Mouse (Mus musculus) MEL-GATA-1-ER (cell line): ENCODE results near the gene Il27ra.

ENCODE experiments used
- DNase-seq: peaks from one replicate; pipeline ENCODE4 v3.0.0-alpha.2; 2012; ENCODE audit warnings: low read depth; ENCODE audit errors: extremely low read depth

Il27ra gene

GRCm38 (mm10) chr8:84065457-84066072 is 23.2 kb upstream of the Il27ra start:
- DNase-seq = no peak

GRCm38 (mm10) chr8:84065037-84065436 is 22.6 kb upstream of the Il27ra start, which contains the start of gene Gm10643:
Gene Gm10643, minus strand, starts transcription at chr8:84065137.
- DNase-seq = no peak

- no peak for DNase-seq
Measured at GRCm38 (mm10) chr8:84063861-84064610, 21.6 kb upstream of the Il27ra start.

DNA sequence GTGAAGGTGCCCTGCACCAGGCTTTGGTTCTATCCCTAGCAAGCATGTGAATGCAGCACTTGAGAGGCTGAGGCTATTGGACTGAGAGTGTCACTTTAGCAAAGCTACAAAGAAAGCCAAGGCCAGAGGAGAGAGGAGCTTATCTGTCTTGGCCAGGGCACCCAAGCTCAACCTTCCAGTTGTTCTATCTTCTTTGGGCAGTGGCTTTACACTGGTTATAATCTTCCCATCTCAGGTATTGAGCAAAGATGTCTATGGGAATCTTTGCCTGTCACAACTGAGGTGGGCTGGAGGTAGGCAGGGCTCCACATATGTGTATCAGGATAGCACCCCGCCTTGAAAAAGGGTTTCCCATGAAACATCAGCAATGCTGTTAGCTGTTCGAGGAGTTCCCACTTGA is 17.9 kb upstream of the Il27ra start:
- no peak for DNase-seq

- no peak for DNase-seq
Measured at GRCm38 (mm10) chr8:84059226-84059625, 16.8 kb upstream of the Il27ra start.

- no peak for DNase-seq
Measured at GRCm38 (mm10) chr8:84057827-84058226, 15.4 kb upstream of the Il27ra start.

- DNase-seq = no peak
Measured at GRCm38 (mm10) chr8:84053229-84053628, 10.8 kb upstream of the Il27ra start.

- peak; percentile 75 for DNase-seq
Measured at GRCm38 (mm10) chr8:84052746-84053145, 10.4 kb upstream of the Il27ra start.

DNA sequence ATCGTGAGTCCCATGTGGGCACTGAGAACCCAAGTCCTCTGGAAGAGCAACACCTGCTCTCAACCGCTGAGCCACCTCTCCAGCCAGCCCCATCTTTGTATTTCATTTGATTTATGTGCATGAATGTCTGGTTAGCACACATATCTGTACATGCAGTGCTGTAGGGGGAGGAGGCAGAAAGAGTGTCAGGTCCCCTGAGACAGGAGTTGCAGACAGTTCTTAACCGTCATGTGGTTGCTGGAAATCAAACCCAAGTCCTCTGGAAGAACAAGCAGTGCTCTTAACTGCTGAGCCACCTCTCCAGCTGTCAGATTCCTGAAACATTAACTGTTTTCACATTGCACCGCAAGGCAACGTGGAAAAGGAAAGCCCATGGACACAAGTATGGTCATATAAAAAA is 5.8 kb upstream of the Il27ra start:
- no peak for DNase-seq

GRCm38 (mm10) chr8:84046505-84046904 is 4.1 kb upstream of the Il27ra start:
- DNase-seq = no peak

DNA sequence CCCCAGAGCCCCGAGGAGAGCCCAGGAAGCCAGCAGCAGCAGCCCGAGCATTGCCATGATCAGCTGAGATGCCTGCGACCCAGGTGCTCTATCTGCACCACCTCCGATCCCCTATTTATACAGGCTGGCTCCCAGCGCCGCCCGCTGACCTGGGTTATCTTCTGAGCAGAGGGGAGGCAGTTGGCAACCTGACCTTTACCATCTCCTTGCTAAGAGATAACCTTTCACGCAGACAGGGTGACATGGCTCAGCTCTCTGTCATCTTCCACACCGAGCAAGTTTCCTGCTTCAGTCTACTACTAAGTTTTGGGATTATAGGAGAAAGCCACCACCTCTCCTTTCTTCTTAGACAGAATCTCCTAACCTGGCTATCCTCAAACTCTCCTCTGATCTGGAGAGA is 2.5 kb upstream of the Il27ra start, which contains the start of gene Rln3:
Gene Rln3, minus strand, starts transcription at position 101 of the 400 bp plus-strand sequence.
- DNase-seq = no peak

DNA sequence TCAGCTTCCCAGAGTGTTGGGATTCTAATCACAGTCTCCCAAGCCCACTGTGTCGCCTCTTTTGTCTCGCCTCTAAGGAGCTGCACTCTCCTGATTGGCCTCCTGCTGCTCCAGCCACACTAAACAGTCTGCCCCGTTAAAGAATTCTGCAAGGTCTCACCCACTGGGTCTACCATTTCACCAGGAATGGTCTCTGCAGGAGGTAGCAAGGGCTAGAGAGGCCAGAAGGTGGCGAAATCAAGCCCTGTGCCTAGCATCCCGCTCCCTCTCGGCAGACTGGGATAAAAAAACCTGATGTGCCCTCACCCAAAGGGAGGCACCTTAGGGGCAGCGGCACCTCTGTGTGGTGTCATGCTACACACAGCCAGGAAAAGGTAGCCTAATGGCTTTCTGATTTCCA is 1.7 kb upstream of the Il27ra start:
- DNase-seq = no peak

GRCm38 (mm10) chr8:84042948-84043342 is 556 bp upstream of the Il27ra start:
- DNase-seq = no peak

GRCm38 (mm10) chr8:84039050-84039449 is 3.3 kb downstream of the Il27ra start:
- DNase-seq = no peak

GRCm38 (mm10) chr8:84038015-84038414 is 4.4 kb downstream of the Il27ra start:
- DNase-seq = no peak

GRCm38 (mm10) chr8:84032777-84033176 is 9.6 kb downstream of the Il27ra start:
- no peak for DNase-seq

- no peak for DNase-seq
Measured at GRCm38 (mm10) chr8:84029272-84029671, 13.1 kb downstream of the Il27ra start.

GRCm38 (mm10) chr8:84027449-84027848 is 14.9 kb downstream of the Il27ra start:
- DNase-seq = no peak

GRCm38 (mm10) chr8:84025863-84026262 is 16.5 kb downstream of the Il27ra start:
- no peak for DNase-seq

DNA sequence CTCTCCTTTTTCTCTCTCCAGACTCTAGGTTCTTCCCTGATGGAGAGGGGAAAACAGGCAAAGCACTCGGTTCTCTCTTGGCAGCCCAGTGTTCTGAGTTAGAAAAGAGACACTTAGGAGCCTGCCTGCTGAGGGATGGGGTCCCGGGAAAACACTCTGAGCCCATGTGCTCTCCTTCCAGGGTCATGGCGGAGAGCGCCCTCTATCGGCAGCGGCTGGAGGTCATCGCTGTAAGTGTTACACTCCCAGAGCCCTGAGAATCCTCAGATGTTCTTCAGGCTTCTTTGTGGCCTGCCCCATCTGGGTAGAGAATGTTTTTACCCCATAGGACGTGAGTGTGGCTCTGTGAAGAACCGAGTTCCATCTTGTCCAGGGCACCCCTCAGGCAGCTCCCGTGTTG is 18.2 kb downstream of the Il27ra start:
- no peak for DNase-seq

DNA sequence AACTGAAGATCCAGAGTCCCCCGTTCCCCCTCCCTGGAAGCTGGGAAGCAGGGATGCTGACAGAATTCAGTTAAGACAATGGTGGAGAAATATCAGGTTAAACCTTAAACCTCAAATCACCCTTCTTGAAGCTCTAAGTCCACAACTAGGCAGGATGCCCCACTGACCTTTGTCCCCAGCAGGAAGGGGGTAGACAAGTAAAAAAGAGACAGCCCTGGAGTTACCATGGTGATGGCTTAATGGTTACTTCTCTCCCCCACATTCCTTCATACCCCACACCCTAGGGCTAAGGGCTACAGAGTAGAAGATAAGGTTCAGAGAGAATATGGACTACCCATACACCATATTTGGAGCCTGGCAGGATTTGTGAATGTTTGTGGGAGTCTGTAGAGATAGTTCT is 18.8 kb downstream of the Il27ra start:
- no peak for DNase-seq

- DNase-seq = no peak
Measured at GRCm38 (mm10) chr8:84023085-84023484, 19.3 kb downstream of the Il27ra start.

GRCm38 (mm10) chr8:84021569-84021968 is 20.8 kb downstream of the Il27ra start:
- no peak for DNase-seq
